Mouse (Mus musculus): ENCODE data around the gene Ank3. TPM values are rescaled to one million over a fixed set of nuclear protein-coding genes. Genes with fewer than 3 reads are reported as not detected.

The Ank3 gene
- polyA plus RNA-seq, 1 experiment from 2014 or later: 70.0 TPM

GRCm38 (mm10) chr10:69852366-69853091 lies 454.0 kb downstream of the Ank3 start:
- Histone ChIP-seq H3K27me3 (ENCODE audit: control insufficient read depth, insufficient read depth, low read length) (no peaks in the 10 kb centered on the region), H3K27ac (ENCODE audit: low read depth, low read length) (no peak overlapping the region), H3K4me2 (ENCODE audit: low read depth) (no peak overlapping the region), H3K4me1 (ENCODE audit: control insufficient read depth, insufficient read depth, low read length) (no peaks in the 10 kb centered on the region), H3K4me3 (ENCODE audit: low read depth, low read length) (no peak overlapping the region), H3K9me3 (ENCODE audit: control insufficient read depth, low read length) (no peaks in the 10 kb centered on the region), H3K36me3 (ENCODE audit: control insufficient read depth, insufficient read depth, low read length) (no peaks in the 10 kb centered on the region), H3K9ac (ENCODE audit: low read length) (no peak overlapping the region)
- DNase-seq (ENCODE audit: low spot score): no peak
- ATAC-seq (ENCODE audit: insufficient read depth, low FRiP score, low TSS enrichment): no peak
- WGBS: 68% methylated on average over 5 of the region's 5 CpGs

- H3K27ac ChIP-seq (ENCODE audit: low read depth, low read length): no peak overlapping the region
- H3K27me3 ChIP-seq (ENCODE audit: control insufficient read depth, insufficient read depth, low read length): no peaks in the 10 kb centered on the region
- H3K9ac ChIP-seq (ENCODE audit: low read length): no peak overlapping the region
- no peak for ATAC-seq (ENCODE audit: insufficient read depth, low FRiP score, low TSS enrichment)
- H3K4me3 ChIP-seq (ENCODE audit: low read depth, low read length): no peak overlapping the region
- DNase-seq (ENCODE audit: low spot score): no peak
- WGBS: 84% methylated on average over 8 of the region's 8 CpGs
- no peaks in the 10 kb centered on the region for H3K4me1 ChIP-seq (ENCODE audit: control insufficient read depth, insufficient read depth, low read length)
- no peaks in the 10 kb centered on the region for H3K9me3 ChIP-seq (ENCODE audit: control insufficient read depth, low read length)
- H3K36me3 ChIP-seq (ENCODE audit: control insufficient read depth, insufficient read depth, low read length): no peaks in the 10 kb centered on the region
- H3K4me2 ChIP-seq (ENCODE audit: low read depth): no peak overlapping the region
These were observed 456.1 kb downstream of the Ank3 start for GRCm38 (mm10) chr10:69854587-69855185.

- Histone ChIP-seq H3K27ac (ENCODE audit: low read depth, low read length) (no peak overlapping the region), H3K27me3 (ENCODE audit: control insufficient read depth, insufficient read depth, low read length) (no peaks in the 10 kb centered on the region), H3K9me3 (ENCODE audit: control insufficient read depth, low read length) (no peaks in the 10 kb centered on the region), H3K9ac (ENCODE audit: low read length) (no peak overlapping the region), H3K4me3 (ENCODE audit: low read depth, low read length) (no peak overlapping the region), H3K4me2 (ENCODE audit: low read depth) (no peak overlapping the region), H3K36me3 (ENCODE audit: control insufficient read depth, insufficient read depth, low read length) (no peaks in the 10 kb centered on the region), H3K4me1 (ENCODE audit: control insufficient read depth, insufficient read depth, low read length) (no peaks in the 10 kb centered on the region)
- ATAC-seq (ENCODE audit: insufficient read depth, low FRiP score, low TSS enrichment) (no peak), DNase-seq (ENCODE audit: low spot score) (no peak)
- WGBS: 92% methylated on average over 9 of the region's 9 CpGs
These were observed 459.4 kb downstream of the Ank3 start for GRCm38 (mm10) chr10:69858011-69858410.

GRCm38 (mm10) chr10:69858897-69859605 lies 460.5 kb downstream of the Ank3 start:
- 46% methylated on average over 4 of the region's 4 CpGs for WGBS
- ATAC-seq (ENCODE audit: insufficient read depth, low FRiP score, low TSS enrichment) (peak; percentile 58; the same call in 1 of the 2 replicates), DNase-seq (ENCODE audit: low spot score) (no peak)
- Histone ChIP-seq H3K27ac (ENCODE audit: low read depth, low read length) (0 out of 2 replicates have a peak overlapping the region, but pooled peaks have one; percentile 5), H3K4me2 (ENCODE audit: low read depth) (no peak overlapping the region), H3K4me1 (ENCODE audit: control insufficient read depth, insufficient read depth, low read length) (no peaks in the 10 kb centered on the region), H3K4me3 (ENCODE audit: low read depth, low read length) (no peak overlapping the region), H3K9ac (ENCODE audit: low read length) (no peak overlapping the region), H3K36me3 (ENCODE audit: control insufficient read depth, insufficient read depth, low read length) (no peaks in the 10 kb centered on the region), H3K27me3 (ENCODE audit: control insufficient read depth, insufficient read depth, low read length) (no peaks in the 10 kb centered on the region), H3K9me3 (ENCODE audit: control insufficient read depth, low read length) (no peaks in the 10 kb centered on the region)

- ATAC-seq (ENCODE audit: insufficient read depth, low FRiP score, low TSS enrichment) (no peak), DNase-seq (ENCODE audit: low spot score) (no peak)
- Histone ChIP-seq H3K4me1 (ENCODE audit: control insufficient read depth, insufficient read depth, low read length) (no peaks in the 10 kb centered on the region), H3K27me3 (ENCODE audit: control insufficient read depth, insufficient read depth, low read length) (no peaks in the 10 kb centered on the region), H3K9ac (ENCODE audit: low read length) (no peak overlapping the region), H3K27ac (ENCODE audit: low read depth, low read length) (no peak overlapping the region), H3K4me2 (ENCODE audit: low read depth) (no peak overlapping the region), H3K4me3 (ENCODE audit: low read depth, low read length) (no peak overlapping the region), H3K9me3 (ENCODE audit: control insufficient read depth, low read length) (no peaks in the 10 kb centered on the region), H3K36me3 (ENCODE audit: control insufficient read depth, insufficient read depth, low read length) (no peaks in the 10 kb centered on the region)
- 91% methylated on average over 7 of the region's 7 CpGs for WGBS
These were observed 461.4 kb downstream of the Ank3 start for GRCm38 (mm10) chr10:69859848-69860479.

- H3K27ac ChIP-seq (ENCODE audit: low read depth, low read length): no peak overlapping the region
- H3K4me3 ChIP-seq (ENCODE audit: low read depth, low read length): no peak overlapping the region
- no peak overlapping the region for H3K4me2 ChIP-seq (ENCODE audit: low read depth)
- WGBS: 57% methylated on average over 8 of the region's 8 CpGs
- no peaks in the 10 kb centered on the region for H3K9me3 ChIP-seq (ENCODE audit: control insufficient read depth, low read length)
- no peaks in the 10 kb centered on the region for H3K4me1 ChIP-seq (ENCODE audit: control insufficient read depth, insufficient read depth, low read length)
- DNase-seq (ENCODE audit: low spot score) (no peak), ATAC-seq (ENCODE audit: insufficient read depth, low FRiP score, low TSS enrichment) (no peak)
- no peak overlapping the region for H3K9ac ChIP-seq (ENCODE audit: low read length)
- H3K27me3 ChIP-seq (ENCODE audit: control insufficient read depth, insufficient read depth, low read length): no peaks in the 10 kb centered on the region
- H3K36me3 ChIP-seq (ENCODE audit: control insufficient read depth, insufficient read depth, low read length): no peaks in the 10 kb centered on the region
These were observed 464.3 kb downstream of the Ank3 start for GRCm38 (mm10) chr10:69862829-69863228.

- H3K27ac ChIP-seq (ENCODE audit: low read depth, low read length): no peak overlapping the region
- no peaks in the 10 kb centered on the region for H3K4me1 ChIP-seq (ENCODE audit: control insufficient read depth, insufficient read depth, low read length)
- H3K4me3 ChIP-seq (ENCODE audit: low read depth, low read length): no peak overlapping the region
- peak; percentile 70 for DNase-seq (ENCODE audit: low spot score)
- peak; percentile 53; the same call in 1 of the 2 replicates for ATAC-seq (ENCODE audit: insufficient read depth, low FRiP score, low TSS enrichment)
- no peak overlapping the region for H3K9ac ChIP-seq (ENCODE audit: low read length)
- no peaks in the 10 kb centered on the region for H3K36me3 ChIP-seq (ENCODE audit: control insufficient read depth, insufficient read depth, low read length)
- no peaks in the 10 kb centered on the region for H3K9me3 ChIP-seq (ENCODE audit: control insufficient read depth, low read length)
- no peak overlapping the region for H3K4me2 ChIP-seq (ENCODE audit: low read depth)
- no peaks in the 10 kb centered on the region for H3K27me3 ChIP-seq (ENCODE audit: control insufficient read depth, insufficient read depth, low read length)
- 12% methylated on average over 5 of the region's 5 CpGs for WGBS
These were observed 471.8 kb downstream of the Ank3 start for GRCm38 (mm10) chr10:69870348-69870747.

- Histone ChIP-seq H3K36me3 (ENCODE audit: control insufficient read depth, insufficient read depth, low read length) (no peaks in the 10 kb centered on the region), H3K27me3 (ENCODE audit: control insufficient read depth, insufficient read depth, low read length) (no peaks in the 10 kb centered on the region), H3K4me3 (ENCODE audit: low read depth, low read length) (no peak overlapping the region), H3K9ac (ENCODE audit: low read length) (no peak overlapping the region), H3K27ac (ENCODE audit: low read depth, low read length) (no peak overlapping the region), H3K9me3 (ENCODE audit: control insufficient read depth, low read length) (no peaks in the 10 kb centered on the region), H3K4me1 (ENCODE audit: control insufficient read depth, insufficient read depth, low read length) (no peaks in the 10 kb centered on the region), H3K4me2 (ENCODE audit: low read depth) (no peak overlapping the region)
- 90% methylated on average over 14 of the region's 14 CpGs for WGBS
- DNase-seq (ENCODE audit: low spot score) (no peak), ATAC-seq (ENCODE audit: insufficient read depth, low FRiP score, low TSS enrichment) (no peak)
These were observed 472.4 kb downstream of the Ank3 start for GRCm38 (mm10) chr10:69870947-69871346.

Measured in neural tube, embryonic 11.5 days (tissue).